Mouse (Mus musculus) midbrain, embryonic 12.5 days (tissue): ENCODE data around the gene Tube1. TPM values are rescaled to one million over a fixed set of nuclear protein-coding genes. Genes with fewer than 3 reads are reported as not detected.
"Not testable (repeated sequence)": the region's sequence is repeated elsewhere in the genome, so short reads cannot be mapped to it uniquely, and the experiment has no call there.

Experiments used
- ATAC-seq: fragments of 200-750 bp; cut with Nextera tagmentation; 2 replicates; pipeline ENCODE4 v1.8.0; 2017; ENCODE audit warnings: low read depth, moderate TSS enrichment, moderate library complexity; ENCODE audit not compliant: low FRiP score
- H3K27ac ChIP-seq: fragments of 300-500 bp; sonication (generic); replicated peaks from 2 replicates; pipeline ENCODE4 v1.5.1; 2016; ENCODE audit warnings: mild to moderate bottlenecking
- H3K27me3 ChIP-seq: fragments of 300-500 bp; sonication (generic); 2 replicates; pipeline ENCODE4 v1.6.1; 2016; ENCODE audit warnings: mild to moderate bottlenecking
- H3K36me3 ChIP-seq: fragments of 300-500 bp; sonication (generic); 2 replicates; pipeline ENCODE4 v1.6.1; 2016
- H3K4me1 ChIP-seq: fragments of 300-500 bp; sonication (generic); 2 replicates; pipeline ENCODE4 v1.6.1; 2016
- H3K4me2 ChIP-seq: fragments of 300-500 bp; sonication (generic); replicated peaks from 2 replicates; pipeline ENCODE4 v1.6.1; 2016; ENCODE audit warnings: mild to moderate bottlenecking, moderate library complexity
- H3K4me3 ChIP-seq: fragments of 300-500 bp; sonication (generic); 2 replicates; pipeline ENCODE4 v1.5.1; 2016; ENCODE audit warnings: mild to moderate bottlenecking
- H3K9ac ChIP-seq: fragments of 300-500 bp; sonication (generic); replicated peaks from 2 replicates; pipeline ENCODE4 v1.6.1; 2016; ENCODE audit warnings: mild to moderate bottlenecking, moderate library complexity
- H3K9me3 ChIP-seq: fragments of 300-500 bp; sonication (generic); 2 replicates; pipeline ENCODE4 v1.6.1; 2016; ENCODE audit warnings: mild to moderate bottlenecking
- WGBS: fragments of 180-500 bp; shearing (Covaris S2); methylation state at CpG from one replicate; pipeline ENCODE4 v1.1.7; 2016; 5-methylcytosine and 5-hydroxymethylcytosine counted together
- polyA plus RNA-seq: library from polyadenylated mRNA; unstranded; fragments of >200 nt; fragmentation: Nextera tagmentation; extraction: Ambion mirVana; gene quantifications from 2 replicates; pipeline ENCODE4 v1.2.1, GENCODE M21; 2016

The Tube1 gene
- polyA plus RNA-seq, 1 experiment from 2014 or later = 17.7 TPM

- WGBS = 9% methylated on average over 8 of the region's 8 CpGs
- no peak overlapping the region for H3K27ac ChIP-seq
- no peak overlapping the region for H3K9ac ChIP-seq
- peaks cover 27% of the 10 kb centered on the region for H3K27me3 ChIP-seq
- H3K4me2 ChIP-seq = peak overlapping the region; percentile 62
- no peak for ATAC-seq
- H3K9me3 ChIP-seq = no peaks in the 10 kb centered on the region
- H3K4me1 ChIP-seq = peaks cover 23% of the 10 kb centered on the region
- H3K36me3 ChIP-seq = no peaks in the 10 kb centered on the region
- no peak overlapping the region for H3K4me3 ChIP-seq
Measured at GRCm38 (mm10) chr10:39170181-39170580, 36.4 kb downstream of the Tube1 start.

GRCm38 (mm10) chr10:39170706-39171105 is 36.9 kb downstream of the Tube1 start:
- Histone ChIP-seq H3K4me2 (peak overlapping the region; percentile 62), H3K9me3 (no peaks in the 10 kb centered on the region), H3K27me3 (peaks cover 27% of the 10 kb centered on the region), H3K4me3 (no peak overlapping the region), H3K27ac (no peak overlapping the region), H3K4me1 (peaks cover 20% of the 10 kb centered on the region), H3K9ac (0 out of 2 replicates have a peak overlapping the region, but pooled peaks have one; percentile 16), H3K36me3 (no peaks in the 10 kb centered on the region)
- ATAC-seq = peak; percentile 12; the same call in 1 of the 2 replicates
- 12% methylated on average over 6 of the region's 6 CpGs for WGBS

DNA sequence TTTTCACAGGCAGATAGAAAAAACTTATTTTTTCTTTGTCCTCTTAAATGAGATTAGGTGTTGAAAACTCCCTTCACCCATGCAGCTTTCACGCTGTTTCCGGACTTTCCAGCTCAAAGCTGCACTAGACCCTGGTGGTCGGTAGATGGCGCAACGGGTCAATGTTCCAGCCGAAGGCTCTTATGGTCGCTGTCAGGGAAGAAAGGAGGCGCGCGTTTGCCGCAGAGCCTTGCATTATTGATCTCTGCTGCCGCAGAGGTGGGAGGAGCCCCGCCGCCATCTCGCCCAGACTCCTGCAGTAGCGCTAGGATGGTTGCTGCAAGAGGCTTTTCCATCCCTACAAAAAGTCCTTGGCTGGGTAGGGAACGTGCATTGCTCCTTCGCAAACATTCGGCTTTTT is 37.4 kb downstream of the Tube1 start:
- Histone ChIP-seq H3K9me3 (no peaks in the 10 kb centered on the region), H3K4me3 (peak overlapping the region; percentile 42), H3K36me3 (no peaks in the 10 kb centered on the region), H3K9ac (peak overlapping the region; percentile 52), H3K4me1 (peaks cover 20% of the 10 kb centered on the region), H3K27me3 (peaks cover 27% of the 10 kb centered on the region), H3K27ac (peak overlapping the region; percentile 94), H3K4me2 (peak overlapping the region; percentile 62)
- under 1% methylated on average over 19 of the region's 19 CpGs for WGBS
- ATAC-seq = peak; percentile 91

GRCm38 (mm10) chr10:39171603-39172539 is 38.1 kb downstream of the Tube1 start:
- peak overlapping the region; percentile 52 for H3K9ac ChIP-seq
- no peaks in the 10 kb centered on the region for H3K9me3 ChIP-seq
- peaks cover 20% of the 10 kb centered on the region for H3K4me1 ChIP-seq
- peak overlapping the region; percentile 42 for H3K4me3 ChIP-seq
- peaks cover 20% of the 10 kb centered on the region for H3K27me3 ChIP-seq
- H3K27ac ChIP-seq = peak overlapping the region; percentile 94
- ATAC-seq = peak; percentile 78
- no peaks in the 10 kb centered on the region for H3K36me3 ChIP-seq
- H3K4me2 ChIP-seq = peak overlapping the region; percentile 62
- whole genome bisulfite sequencing = 6% methylated on average over 26 of the region's 26 CpGs

DNA sequence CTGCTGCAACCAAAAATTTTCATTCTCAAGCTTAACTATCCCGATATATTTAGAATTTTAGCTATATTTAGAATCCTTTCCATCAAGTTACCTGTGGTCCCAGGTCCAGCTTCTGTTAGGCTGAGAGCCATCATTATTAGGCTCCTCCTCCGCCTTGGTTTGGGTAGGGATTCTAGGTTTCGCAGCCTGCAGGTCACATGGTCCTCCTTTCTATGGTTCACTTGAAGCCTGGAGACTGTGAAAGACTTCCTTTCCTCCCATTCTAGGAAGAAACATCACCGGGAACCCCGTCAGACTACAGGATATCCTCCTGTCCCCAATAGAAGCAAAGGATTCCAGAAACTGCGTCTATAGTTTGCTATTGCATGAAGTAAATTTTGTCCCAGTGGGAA is 38.8 kb downstream of the Tube1 start:
- no peak for ATAC-seq
- Histone ChIP-seq H3K27me3 (peaks cover 14% of the 10 kb centered on the region), H3K4me2 (peak overlapping the region; percentile 62), H3K9me3 (no peaks in the 10 kb centered on the region), H3K27ac (peak overlapping the region; percentile 75), H3K9ac (no peak overlapping the region), H3K4me1 (peaks cover 20% of the 10 kb centered on the region), H3K36me3 (no peaks in the 10 kb centered on the region), H3K4me3 (no peak overlapping the region)
- 78% methylated on average over 6 of the region's 6 CpGs for whole genome bisulfite sequencing

- H3K9ac ChIP-seq = no peak overlapping the region
- no peak for ATAC-seq
- H3K36me3 ChIP-seq = no peaks in the 10 kb centered on the region
- H3K27me3 ChIP-seq = peaks cover 14% of the 10 kb centered on the region
- H3K4me2 ChIP-seq = no peak overlapping the region
- no peaks in the 10 kb centered on the region for H3K9me3 ChIP-seq
- H3K4me1 ChIP-seq = peaks cover 20% of the 10 kb centered on the region
- no peak overlapping the region for H3K4me3 ChIP-seq
- peak overlapping the region; percentile 58 for H3K27ac ChIP-seq
- 50% methylated on average over 13 of the region's 13 CpGs for WGBS
Measured at GRCm38 (mm10) chr10:39173077-39173476, 39.3 kb downstream of the Tube1 start.

DNA sequence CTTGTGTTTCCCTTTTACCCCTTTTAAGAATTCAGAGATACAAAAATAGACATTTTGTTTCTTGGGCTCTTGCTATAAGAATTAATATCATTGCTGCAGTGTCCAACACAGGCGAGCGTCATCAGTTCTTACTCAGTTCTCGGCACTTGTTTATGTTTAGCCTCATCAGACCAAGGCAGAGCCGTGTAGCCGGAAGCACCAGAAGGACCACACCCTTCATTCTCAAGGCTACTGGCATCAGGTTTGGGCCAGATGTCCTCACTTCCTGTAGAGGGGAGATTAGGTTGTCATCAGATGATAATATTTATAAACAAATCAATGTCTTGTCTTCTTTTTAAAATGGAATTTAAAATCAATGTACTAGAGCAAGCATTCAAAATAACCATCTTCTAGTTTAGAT is 43.2 kb downstream of the Tube1 start:
- no peak for ATAC-seq
- Histone ChIP-seq H3K36me3 (no peaks in the 10 kb centered on the region), H3K9me3 (no peaks in the 10 kb centered on the region), H3K4me3 (no peak overlapping the region), H3K9ac (no peak overlapping the region), H3K27me3 (no peaks in the 10 kb centered on the region), H3K4me2 (no peak overlapping the region), H3K4me1 (peaks cover 8% of the 10 kb centered on the region), H3K27ac (no peak overlapping the region)
- WGBS = 90% methylated on average over 5 of the region's 5 CpGs

- Histone ChIP-seq H3K4me1 (peaks cover 3% of the 10 kb centered on the region; the same call in 1 of the 2 replicates), H3K4me3 (no peak overlapping the region), H3K36me3 (no peaks in the 10 kb centered on the region), H3K9me3 (no peaks in the 10 kb centered on the region), H3K27ac (no peak overlapping the region), H3K4me2 (no peak overlapping the region), H3K9ac (no peak overlapping the region), H3K27me3 (no peaks in the 10 kb centered on the region)
- 87% methylated on average over 8 of the region's 8 CpGs for WGBS
- ATAC-seq = no peak
Measured at GRCm38 (mm10) chr10:39184864-39185544, 51.2 kb downstream of the Tube1 start.

GRCm38 (mm10) chr10:39185545-39185906 is 51.8 kb downstream of the Tube1 start:
- WGBS = 81% methylated on average over 4 of the region's 4 CpGs
- Histone ChIP-seq H3K9ac (no peak overlapping the region), H3K4me1 (peaks cover 3% of the 10 kb centered on the region; the same call in 1 of the 2 replicates), H3K4me2 (no peak overlapping the region), H3K27ac (no peak overlapping the region), H3K36me3 (no peaks in the 10 kb centered on the region), H3K9me3 (no peaks in the 10 kb centered on the region), H3K4me3 (no peak overlapping the region), H3K27me3 (no peaks in the 10 kb centered on the region)
- no peak for ATAC-seq

DNA sequence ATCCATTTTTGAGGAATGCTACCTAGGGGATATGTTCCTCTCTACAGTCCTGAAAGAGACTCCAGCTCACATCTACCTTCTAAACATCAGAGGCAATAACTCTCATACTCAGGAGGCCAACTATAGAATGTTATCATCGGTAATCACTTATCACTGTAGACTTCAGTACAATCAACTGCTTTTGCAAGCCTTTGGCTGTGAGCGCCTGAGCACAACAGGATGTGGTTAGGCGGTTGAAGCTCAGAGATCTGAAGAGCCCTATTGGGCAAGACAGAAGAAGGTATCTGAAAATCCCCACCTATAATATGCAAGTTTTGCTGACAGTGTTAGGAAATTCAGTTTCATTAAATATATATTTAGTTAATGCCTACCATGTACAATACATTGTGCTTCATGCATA is 58.9 kb downstream of the Tube1 start:
- Histone ChIP-seq H3K36me3 (no peaks in the 10 kb centered on the region), H3K9ac (no peak overlapping the region), H3K27ac (no peak overlapping the region), H3K4me3 (no peak overlapping the region), H3K27me3 (no peaks in the 10 kb centered on the region), H3K9me3 (no peaks in the 10 kb centered on the region), H3K4me2 (no peak overlapping the region), H3K4me1 (no peaks in the 10 kb centered on the region)
- 96% methylated on average over 3 of the region's 3 CpGs for WGBS
- ATAC-seq = no peak

- H3K4me3 ChIP-seq, H3K4me1 ChIP-seq, H3K27ac ChIP-seq, H3K9ac ChIP-seq, H3K4me2 ChIP-seq, H3K9me3 ChIP-seq, ATAC-seq, H3K27me3 ChIP-seq, H3K36me3 ChIP-seq: not testable (repeated sequence)
- 93% methylated on average over 11 of the region's 11 CpGs for WGBS
Measured at GRCm38 (mm10) chr10:39198216-39198615, 64.4 kb downstream of the Tube1 start.
